Mouse (Mus musculus) olfactory bulb, adult 2 months (tissue): Measurements from ENCODE around the gene Edn1.

Experiments
- CTCF ChIP-seq: fragments of 200-500 bp; IDR thresholded peaks from 2 replicates; pipeline ENCODE4 v1.5.1; 2012; ENCODE audit warnings: low read depth, mild to moderate bottlenecking, low read length, moderate library complexity; ENCODE audit not compliant: insufficient read depth
- POLR2A ChIP-seq: fragments of 200-500 bp; IDR thresholded peaks from 2 replicates; pipeline ENCODE4 v1.6.1; 2012; ENCODE audit warnings: mild to moderate bottlenecking, low read depth, low read length, moderate library complexity; ENCODE audit not compliant: insufficient read depth

DNA sequence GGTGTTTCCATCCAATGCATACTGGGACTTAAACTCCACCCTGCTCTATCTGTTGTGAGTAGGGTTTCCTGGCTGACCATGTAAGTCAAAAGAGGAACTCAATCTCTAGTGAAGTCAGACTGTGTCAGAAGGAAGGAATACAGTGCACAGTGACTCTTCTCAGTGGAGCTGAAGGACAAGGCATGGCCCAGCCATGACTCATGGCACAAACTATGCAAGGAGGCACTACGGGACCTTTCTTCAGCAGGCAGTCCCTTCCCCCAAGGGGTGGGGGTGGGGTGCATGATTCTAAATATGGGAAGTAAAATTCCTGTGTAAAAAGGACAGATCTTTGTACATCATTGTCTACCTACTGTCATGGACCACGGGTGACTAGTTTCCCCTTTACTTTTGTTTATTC, 27.3 kb downstream of the Edn1 start:
- TF ChIP-seq CTCF = no peak
- no peak for TF ChIP-seq POLR2A
